Mouse (Mus musculus) E14TG2a.4 (cell line): ENCODE measurements around the gene Ift52.

Experiments used
- CTCF ChIP-seq: conservative IDR thresholded peaks from 2 replicates; pipeline ENCODE4 v1.5.1; 2014; ENCODE audit warnings: low read length
- NANOG ChIP-seq: IDR thresholded peaks from 2 replicates; pipeline ENCODE4 v1.6.1; 2014; ENCODE audit warnings: borderline replicate concordance, low read length, mixed read lengths

DNA sequence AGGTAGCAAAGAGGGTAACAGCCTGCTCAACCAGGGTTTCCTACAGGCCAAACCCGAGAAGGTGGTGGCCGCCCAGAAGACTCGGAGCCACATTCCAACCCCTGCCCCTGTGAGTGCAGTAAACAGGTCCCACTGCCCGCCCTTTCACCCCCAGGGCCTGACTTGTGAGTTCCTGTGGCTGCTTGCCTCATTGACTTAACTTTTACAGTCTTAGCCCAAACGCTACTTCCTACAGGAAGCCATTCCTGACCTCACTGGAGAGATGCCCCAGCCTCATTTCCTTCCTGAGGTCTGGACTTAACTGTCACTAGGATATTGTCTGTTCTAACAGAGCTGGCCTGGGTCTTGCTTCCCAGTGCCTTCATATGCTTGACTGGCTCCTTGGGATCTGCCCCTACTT lies 65.4 kb downstream of the Ift52 start:
- no peak for TF ChIP-seq CTCF
- no peak for TF ChIP-seq NANOG
